Mouse (Mus musculus): ENCODE results near the gene Gprc5b.
A peak's percentile ranks its signal among the peaks of the same experiment; 100 is the strongest.

Gene Gprc5b

DNA sequence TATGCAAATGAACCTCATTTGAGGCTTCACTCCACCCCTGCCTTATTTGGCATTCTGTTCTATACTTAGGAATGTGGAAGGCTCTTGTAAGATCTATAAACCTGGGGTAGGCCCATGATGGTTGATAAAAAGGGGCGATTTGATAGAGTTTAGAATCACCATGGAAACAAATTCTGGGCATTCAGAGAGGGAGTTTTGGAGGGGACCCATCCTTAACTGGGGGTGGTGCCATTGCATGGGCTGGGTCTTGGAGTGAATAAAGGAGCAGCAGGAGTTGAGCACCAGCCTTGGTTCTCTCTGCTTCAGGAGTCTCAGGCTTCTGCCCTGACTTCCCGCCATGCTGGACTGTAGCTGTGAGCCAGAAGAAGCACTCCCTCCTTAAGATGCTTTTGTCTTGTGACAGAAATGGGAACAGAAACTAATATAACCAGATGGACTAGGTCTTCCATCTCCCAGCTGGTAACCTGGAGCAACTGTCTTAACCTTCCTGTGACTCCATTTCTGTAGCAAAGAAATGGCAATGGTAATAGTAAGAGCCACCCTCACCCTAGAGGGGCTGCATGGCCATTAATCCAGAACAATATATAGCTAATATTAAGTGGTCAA is 46.2 kb downstream of the Gprc5b start:
- DNase-seq (ENCODE audit: low spot score): no peak

DNA sequence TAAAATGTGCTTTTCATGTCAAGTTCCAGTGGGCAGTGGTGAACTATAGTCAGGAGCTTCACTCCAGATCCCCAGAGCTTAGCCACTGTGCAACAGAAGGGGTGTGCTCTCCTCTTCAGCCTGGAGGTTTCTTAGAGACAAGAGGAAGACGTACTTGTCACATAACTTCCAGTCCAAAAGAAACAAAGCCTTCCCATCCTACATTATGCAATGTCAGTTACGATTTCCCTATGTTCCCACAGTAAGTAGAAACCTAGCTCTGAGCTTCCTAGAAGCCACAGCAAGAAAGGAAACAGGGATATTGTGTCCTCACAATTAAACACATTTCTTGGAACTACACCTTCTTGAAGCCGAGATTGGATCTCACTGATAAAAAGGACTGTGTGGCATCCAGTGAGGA is 47.8 kb downstream of the Gprc5b start:
- no peak for DNase-seq (ENCODE audit: low spot score)

DNA sequence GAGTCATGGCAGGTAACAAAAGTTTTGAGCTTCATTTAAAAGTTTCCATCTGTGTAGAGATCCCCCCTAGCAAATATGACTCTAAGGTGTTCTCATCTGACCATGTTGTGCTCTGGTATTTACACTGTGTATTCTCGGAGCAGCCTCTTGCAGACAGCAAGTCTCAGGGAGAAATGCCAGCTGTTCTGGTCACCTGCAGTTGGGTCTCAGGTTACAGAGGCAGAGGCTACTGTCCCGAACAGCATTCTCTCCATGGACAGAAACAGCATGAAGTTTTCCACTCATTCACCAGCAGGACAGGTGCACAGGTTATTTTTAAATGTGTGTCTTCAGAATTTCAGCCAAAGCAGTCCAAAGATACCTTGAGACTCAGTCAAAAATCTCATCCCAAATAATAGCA is 50.1 kb downstream of the Gprc5b start:
- DNase-seq (ENCODE audit: low spot score): no peak

DNA sequence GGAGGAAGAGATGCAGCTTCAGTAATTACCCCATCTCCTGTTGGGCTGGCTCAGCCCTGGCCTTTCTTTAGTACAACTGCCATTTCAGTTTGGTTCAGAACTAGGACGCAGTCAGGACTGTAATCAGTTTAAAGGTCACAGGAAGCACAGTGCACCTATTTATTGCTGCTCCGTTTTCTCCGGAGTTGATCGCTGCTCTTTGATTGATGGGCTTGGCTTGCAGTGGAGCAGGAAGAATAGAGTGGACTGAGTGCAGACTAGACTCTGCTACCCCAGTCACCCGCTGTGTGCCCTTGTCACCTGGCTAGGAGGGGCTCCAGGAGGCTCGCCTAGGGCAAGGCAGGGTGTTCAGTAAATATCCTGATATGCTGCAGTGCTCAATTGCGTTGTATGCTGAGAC is 51.8 kb downstream of the Gprc5b start:
- DNase-seq (ENCODE audit: low spot score): no peak

DNA sequence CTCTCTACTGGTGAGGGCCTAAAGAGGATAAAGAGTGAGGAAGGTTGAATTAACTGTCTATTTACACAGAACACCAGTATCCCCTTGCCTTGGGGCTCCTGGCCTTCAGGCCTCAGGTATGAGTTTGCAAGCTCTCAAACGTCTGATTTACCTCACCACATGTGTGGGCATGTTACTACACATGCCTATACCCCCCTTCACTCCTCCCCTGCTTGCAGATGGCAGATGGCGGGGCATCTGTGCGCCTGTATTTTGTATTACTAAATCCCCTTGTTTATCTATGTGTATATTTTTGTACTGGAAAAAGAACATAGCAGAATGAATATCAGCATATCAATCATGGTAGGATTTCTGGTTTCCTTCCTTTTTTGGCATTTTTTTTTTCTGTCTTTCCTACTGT is 52.7 kb downstream of the Gprc5b start:
- DNase-seq (ENCODE audit: low spot score): no peak

DNA sequence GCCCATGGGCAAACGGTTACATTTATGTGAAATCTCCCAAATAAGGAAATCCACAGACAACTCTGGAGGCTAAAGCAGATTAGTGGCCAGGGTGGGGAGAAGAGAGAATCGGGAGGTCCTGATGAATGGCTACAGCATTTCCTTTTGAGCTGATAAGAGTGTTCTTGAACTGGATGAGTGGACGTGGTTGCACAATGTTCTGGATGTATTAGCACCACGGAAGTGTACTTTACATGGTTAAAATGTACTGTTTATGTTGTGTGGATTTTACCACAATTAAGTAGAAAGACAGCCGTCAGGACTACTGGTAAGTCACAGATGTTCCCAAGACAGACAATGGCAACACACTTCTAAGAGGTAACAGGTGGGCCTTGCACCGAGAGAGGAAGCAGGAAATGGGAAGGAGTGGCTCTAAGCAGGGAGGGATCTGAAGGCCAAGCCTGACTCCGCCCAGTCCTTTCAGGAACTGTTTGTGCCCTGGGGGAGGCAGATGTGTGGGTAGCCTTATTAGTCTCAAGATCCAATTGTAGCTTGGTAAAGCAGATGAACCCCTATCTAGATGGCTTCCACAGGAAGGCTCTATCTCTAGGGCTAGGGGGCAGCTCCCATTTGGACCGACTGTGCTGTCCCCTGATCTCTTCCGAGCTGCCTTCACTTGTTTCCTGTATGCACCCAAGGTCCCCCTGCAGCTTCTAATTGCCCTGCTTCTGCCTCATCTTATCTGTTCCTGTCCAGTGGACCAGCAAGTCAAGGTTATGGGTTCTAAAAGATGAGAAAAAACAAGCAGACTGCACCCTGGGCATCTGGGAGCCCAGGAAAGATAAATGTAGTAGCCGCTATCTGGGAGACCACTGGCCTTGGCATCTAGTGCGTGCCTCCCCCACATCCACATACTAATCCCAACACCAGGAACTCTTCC is 57.3 kb downstream of the Gprc5b start:
- DNase-seq (ENCODE audit: low spot score): peak; percentile 57

DNA sequence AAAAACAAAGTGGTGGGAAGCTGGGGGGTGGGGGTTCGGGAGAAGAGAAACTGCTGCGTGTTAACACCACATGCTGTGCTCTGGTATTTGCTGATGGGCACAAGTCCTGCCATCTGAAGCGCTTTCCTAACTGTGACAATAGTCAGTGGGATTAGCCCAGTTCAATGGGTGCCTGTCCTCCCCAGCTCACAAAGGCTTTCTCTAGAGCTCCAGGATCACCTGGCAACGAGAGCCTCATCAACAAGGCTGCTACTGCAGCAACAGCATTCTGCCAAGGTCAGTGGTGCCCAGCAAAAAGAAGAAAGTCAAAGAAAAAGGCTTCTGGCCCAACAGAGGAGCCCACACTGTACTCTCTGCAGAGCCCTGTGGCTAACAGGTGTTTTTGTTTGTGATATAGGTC is 58.2 kb downstream of the Gprc5b start:
- no peak for DNase-seq (ENCODE audit: low spot score)

DNA sequence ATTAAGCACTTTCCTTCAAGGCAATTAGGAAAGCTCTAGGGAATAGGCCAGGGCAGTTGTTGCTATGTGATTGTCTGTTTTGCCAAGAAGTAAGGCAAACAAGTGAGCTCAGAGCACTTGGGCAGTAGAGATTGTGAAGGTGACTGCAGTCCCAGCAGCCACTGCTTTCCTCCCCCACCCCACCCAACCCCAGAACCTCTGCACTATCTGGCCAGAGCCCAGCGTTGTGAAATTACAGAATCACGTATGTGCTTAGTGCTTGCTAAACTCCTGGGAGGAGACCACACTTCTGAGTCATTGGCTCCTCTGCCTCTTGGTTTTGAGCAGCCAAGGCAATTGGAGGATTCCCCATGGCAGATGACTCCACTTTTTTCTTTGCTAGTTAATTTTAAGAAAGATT is 59.7 kb downstream of the Gprc5b start:
- DNase-seq (ENCODE audit: low spot score): no peak

DNA sequence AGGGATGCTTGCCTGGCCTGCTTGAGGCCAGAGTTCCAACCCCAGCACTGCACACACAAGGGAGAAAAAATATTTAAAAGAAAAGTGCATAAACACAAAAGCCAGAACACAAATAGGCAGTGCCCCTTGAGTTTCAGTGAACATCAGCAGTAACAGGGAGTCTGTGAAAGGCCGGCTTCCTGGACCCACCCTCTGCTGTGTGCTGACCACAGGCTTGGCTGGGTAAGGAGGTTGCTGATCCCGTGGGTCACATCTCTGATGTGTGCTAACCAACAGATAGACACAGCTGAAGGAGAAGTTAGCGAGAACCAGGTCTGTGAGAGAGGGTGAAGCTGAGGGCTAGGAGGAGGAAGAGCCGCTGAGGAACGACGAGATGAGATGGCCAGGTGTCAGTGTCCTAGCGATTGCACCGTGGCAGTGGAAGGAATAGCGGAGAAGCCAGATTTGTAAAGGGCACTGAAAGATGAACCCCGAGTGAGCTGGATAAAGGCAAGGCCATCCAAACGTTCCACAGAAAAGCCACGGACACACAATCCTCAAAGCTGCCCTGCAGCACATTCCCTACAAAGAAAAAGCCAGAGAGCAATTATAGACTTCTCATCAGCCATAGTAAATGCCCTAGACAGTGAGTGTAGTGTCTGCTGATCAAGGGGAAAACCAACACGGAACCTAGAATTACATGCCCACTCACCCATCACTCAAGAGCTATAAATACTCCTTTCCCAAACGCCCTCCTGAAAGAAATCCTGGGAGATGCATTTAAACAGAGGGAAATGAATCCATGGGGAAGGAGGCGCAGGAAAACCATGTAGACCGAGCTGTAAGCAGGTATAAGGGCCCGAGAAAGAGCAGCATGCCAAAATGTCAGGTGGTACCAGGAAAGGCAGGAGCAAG is 63.3 kb downstream of the Gprc5b start:
- DNase-seq (ENCODE audit: low spot score): no peak

DNA sequence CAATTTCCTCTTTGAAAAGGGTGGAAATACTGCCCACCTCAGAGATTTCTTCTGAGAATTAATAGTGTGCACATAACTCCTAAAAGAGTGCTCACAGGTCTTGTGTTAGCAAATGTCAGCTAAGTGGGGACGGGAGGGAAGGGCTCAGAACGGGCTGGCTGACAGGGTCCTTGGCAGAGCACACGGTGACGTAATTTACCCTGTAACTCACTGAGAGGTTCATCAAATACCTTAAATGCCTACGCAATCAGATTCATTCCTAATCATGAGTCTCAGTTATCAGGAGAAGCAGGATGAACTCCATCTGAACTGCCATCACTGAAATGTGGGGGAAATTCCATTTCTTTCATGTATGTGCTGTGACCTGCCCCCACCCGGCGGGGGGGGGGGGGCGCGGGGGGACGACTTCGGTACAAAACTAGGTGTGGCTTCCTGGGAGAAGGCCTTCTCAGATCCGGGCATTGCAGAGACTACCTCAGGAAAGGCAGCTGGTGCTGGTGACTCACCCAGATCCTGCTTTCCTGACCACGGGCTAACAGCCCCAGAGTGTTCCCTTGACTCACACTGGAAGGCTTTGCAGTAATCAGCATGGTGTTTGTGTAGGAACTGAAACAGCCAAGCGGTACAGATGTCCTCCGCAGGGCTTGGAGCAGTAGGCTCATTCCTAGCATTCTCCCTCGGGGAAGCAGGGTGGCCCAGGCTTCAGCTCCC is 65.3 kb downstream of the Gprc5b start:
- DNase-seq (ENCODE audit: low spot score): no peak

DNA sequence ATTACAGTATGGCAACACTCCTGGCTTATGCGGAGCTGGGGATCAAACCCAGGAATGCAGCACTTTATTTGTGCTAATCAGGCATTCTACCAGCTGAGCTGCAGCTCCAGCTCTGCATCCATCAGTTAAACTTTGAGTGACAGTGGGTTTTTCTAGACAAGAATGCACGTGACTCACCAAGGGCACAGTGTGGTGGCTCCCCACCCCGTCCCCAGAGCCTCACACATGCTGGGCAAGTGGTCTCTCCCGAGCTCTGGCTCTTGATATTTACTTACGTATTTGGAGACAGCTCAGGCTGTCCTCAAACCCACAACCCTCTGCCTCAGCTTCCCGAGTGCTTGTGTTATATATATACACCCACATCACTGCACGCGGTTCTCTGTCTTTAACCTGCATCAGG is 66.1 kb downstream of the Gprc5b start:
- no peak for DNase-seq (ENCODE audit: low spot score)

DNA sequence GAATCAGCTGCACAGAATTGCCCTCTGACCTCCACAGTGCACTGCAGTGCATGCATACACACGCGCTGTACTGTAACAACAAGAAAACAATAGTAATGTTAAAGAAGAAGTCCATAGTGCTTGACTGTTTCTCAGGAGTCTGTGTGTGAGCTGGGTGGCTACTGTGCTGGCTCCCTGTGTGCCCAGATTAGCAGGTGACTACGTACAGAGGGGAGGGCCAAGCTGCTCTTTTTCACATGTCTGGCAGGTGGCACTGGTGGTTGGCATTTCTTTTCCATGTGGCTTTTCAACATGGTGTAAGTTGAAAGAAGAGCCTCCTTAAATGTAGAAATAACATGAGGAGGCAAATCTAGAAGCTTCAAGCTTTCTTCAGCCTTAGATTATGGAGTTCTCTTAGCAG is 66.7 kb downstream of the Gprc5b start:
- DNase-seq (ENCODE audit: low spot score): no peak

DNA sequence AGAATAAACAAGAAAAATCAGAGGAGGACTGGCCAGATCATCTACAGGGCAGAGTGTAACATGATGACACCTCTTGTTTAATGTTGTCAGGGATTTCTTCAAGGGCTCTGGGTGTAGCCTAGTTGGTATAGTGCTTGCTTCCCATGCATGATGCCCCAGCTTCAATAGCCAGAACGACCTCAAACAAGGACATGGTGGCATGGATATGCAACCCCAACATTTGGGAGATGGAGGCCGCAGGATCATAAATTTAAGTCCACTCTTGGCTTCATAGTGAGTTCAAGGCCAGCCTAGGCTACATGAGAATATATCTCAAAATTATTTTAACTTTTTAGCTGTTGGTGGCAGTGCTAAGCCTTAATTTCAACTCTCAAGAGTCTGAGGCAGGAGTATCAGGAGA is 67.7 kb downstream of the Gprc5b start:
- DNase-seq (ENCODE audit: low spot score): no peak

DNA sequence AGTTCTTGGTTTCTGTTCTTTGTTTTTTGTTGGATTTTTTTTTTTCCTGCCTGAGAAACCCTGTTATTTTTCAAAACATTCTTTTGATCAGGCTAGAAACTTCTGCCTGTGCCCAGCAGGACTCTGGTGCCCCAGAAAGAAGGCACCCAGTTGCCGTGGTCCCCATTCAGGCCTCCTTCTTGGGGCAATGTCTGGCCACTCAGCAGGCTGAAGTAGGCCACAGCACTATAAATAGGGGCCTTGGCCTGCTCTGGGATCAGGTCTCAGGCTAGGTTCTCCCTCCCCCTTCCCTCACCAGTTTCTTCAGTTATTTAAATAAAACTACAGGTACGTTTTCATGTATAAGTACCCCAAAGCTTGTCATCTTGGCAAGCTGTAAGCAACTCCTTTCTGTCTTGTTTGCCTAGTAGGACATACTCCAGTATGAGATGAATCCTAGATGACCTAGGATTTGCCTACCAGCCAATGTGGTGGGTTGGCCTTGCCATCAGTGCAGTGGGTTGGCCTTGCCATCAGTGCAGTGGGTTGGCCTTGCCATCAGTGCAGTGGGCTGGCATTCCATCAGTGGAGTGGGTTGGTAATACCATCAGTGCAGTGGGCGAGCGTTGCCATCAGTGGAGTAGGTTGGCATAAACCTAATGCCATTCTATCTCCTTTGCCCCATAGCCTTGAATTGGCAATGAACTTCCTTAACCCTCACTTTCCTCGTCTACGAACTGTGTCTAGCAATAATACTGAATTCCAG is 68.3 kb downstream of the Gprc5b start:
- no peak for DNase-seq (ENCODE audit: low spot score)

DNA sequence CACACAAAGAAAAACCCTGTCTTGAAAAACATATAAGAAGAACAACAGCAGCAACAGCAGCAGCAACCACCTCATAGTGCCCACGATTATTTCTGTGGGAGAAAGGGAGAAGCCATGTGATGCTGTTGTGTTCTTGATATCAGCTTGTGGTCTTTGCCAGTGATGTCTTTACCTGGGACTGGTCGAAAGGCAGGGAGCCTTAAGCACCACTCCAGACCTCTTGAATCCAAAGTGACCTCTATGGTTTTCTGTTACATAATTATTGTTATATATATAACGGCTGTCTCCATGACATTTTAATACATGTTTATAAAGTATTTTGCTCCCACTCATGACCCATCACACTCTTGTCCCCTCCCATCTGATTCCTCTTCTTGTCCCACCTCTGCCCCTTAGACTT is 69.5 kb downstream of the Gprc5b start:
- DNase-seq (ENCODE audit: low spot score): no peak

DNA sequence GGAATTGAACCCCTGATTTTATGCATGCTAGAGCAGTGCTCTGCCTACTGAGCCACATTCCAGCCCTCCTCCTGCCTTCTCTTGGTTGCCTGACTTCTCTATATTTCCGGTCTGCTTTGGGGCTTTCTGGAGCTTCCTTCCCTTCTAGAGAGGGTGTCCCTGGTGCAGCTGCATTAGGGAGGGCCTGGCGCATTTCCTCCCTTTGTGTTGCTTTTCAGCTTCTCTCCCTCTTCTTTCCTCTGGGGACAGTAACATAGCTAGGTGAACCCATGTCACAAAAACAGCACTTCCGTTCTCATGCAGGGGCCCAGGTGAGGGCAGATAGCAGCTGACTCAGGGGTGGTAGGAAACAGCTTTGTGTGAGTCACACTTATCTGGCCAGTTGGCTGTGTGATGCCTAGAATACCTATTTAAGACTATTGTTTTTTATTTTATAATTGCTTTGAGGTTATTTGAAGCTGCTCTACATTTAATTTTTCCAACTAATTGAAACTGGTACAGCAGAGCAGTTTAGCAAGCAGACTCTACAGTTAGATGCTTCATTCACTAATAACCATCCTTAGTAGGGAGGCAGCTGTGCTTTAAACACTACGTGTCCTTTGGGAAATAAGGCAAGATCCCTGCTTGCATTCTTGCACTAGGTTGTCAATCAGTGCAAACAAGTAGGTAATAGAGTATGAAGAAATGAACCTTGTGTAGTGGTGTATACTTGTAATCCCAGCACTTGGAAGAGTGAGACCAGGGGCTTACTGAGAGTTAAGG is 72.4 kb downstream of the Gprc5b start:
- DNase-seq (ENCODE audit: low spot score): no peak
